Mouse (Mus musculus): ENCODE data around the gene Thap12. TPM values are rescaled to one million over a fixed set of nuclear protein-coding genes. Genes with fewer than 3 reads are reported as not detected.

Gene Thap12
- total RNA-seq, 2 experiments from 2014 or later: 50.1 to 74.5 TPM

- no peak for ATAC-seq (replicated peaks; ENCODE audit: low FRiP score, low TSS enrichment, poor library complexity, severe bottlenecking)
Measured at GRCm38 (mm10) chr7:98692761-98693546, 9.9 kb upstream of the Thap12 start.

GRCm38 (mm10) chr7:98694046-98694445 is 8.9 kb upstream of the Thap12 start:
- peak; percentile 78 for ATAC-seq (replicated peaks; ENCODE audit: low FRiP score, low TSS enrichment, poor library complexity, severe bottlenecking)

GRCm38 (mm10) chr7:98697496-98697895 is 5.4 kb upstream of the Thap12 start:
- no peak for ATAC-seq (replicated peaks; ENCODE audit: low FRiP score, low TSS enrichment, poor library complexity, severe bottlenecking)

GRCm38 (mm10) chr7:98698041-98698440 is 4.9 kb upstream of the Thap12 start:
- ATAC-seq (replicated peaks; ENCODE audit: low FRiP score, low TSS enrichment, poor library complexity, severe bottlenecking): no peak

GRCm38 (mm10) chr7:98698590-98698989 is 4.3 kb upstream of the Thap12 start:
- no peak for ATAC-seq (replicated peaks; ENCODE audit: low FRiP score, low TSS enrichment, poor library complexity, severe bottlenecking)

- ATAC-seq (replicated peaks; ENCODE audit: low FRiP score, low TSS enrichment, poor library complexity, severe bottlenecking): no peak
Measured at GRCm38 (mm10) chr7:98701771-98702170, 1.1 kb upstream of the Thap12 start.

GRCm38 (mm10) chr7:98703365-98703881 is 520 bp downstream of the Thap12 start:
- peak; percentile 24; the same call in 1 of the 2 replicates for ATAC-seq (replicated peaks; ENCODE audit: low FRiP score, low TSS enrichment, poor library complexity, severe bottlenecking)

- no peak for ATAC-seq (replicated peaks; ENCODE audit: low FRiP score, low TSS enrichment, poor library complexity, severe bottlenecking)
Measured at GRCm38 (mm10) chr7:98704276-98704675, 1.4 kb downstream of the Thap12 start.

- ATAC-seq (replicated peaks; ENCODE audit: low FRiP score, low TSS enrichment, poor library complexity, severe bottlenecking): no peak
Measured at GRCm38 (mm10) chr7:98713661-98714060, 10.8 kb downstream of the Thap12 start.

- ATAC-seq (replicated peaks; ENCODE audit: low FRiP score, low TSS enrichment, poor library complexity, severe bottlenecking): no peak
Measured at GRCm38 (mm10) chr7:98717438-98717837, 14.5 kb downstream of the Thap12 start.

GRCm38 (mm10) chr7:98719761-98720160 is 16.9 kb downstream of the Thap12 start:
- no peak for ATAC-seq (replicated peaks; ENCODE audit: low FRiP score, low TSS enrichment, poor library complexity, severe bottlenecking)

GRCm38 (mm10) chr7:98720731-98721130 is 17.8 kb downstream of the Thap12 start:
- ATAC-seq (replicated peaks; ENCODE audit: low FRiP score, low TSS enrichment, poor library complexity, severe bottlenecking): no peak

- ATAC-seq (replicated peaks; ENCODE audit: low FRiP score, low TSS enrichment, poor library complexity, severe bottlenecking): no peak
Measured at GRCm38 (mm10) chr7:98721172-98721571, 18.3 kb downstream of the Thap12 start.

- ATAC-seq (replicated peaks; ENCODE audit: low FRiP score, low TSS enrichment, poor library complexity, severe bottlenecking): no peak
Measured at GRCm38 (mm10) chr7:98721623-98722022, 18.7 kb downstream of the Thap12 start.

GRCm38 (mm10) chr7:98725686-98726195 is 22.8 kb downstream of the Thap12 start:
- no peak for ATAC-seq (replicated peaks; ENCODE audit: low FRiP score, low TSS enrichment, poor library complexity, severe bottlenecking)

- ATAC-seq (replicated peaks; ENCODE audit: low FRiP score, low TSS enrichment, poor library complexity, severe bottlenecking): no peak
Measured at GRCm38 (mm10) chr7:98727986-98728385, 25.1 kb downstream of the Thap12 start.

- ATAC-seq (replicated peaks; ENCODE audit: low FRiP score, low TSS enrichment, poor library complexity, severe bottlenecking): no peak
Measured at GRCm38 (mm10) chr7:98728499-98728898, 25.6 kb downstream of the Thap12 start.

GRCm38 (mm10) chr7:98729661-98730271 is 26.9 kb downstream of the Thap12 start:
- no peak for ATAC-seq (replicated peaks; ENCODE audit: low FRiP score, low TSS enrichment, poor library complexity, severe bottlenecking)

GRCm38 (mm10) chr7:98733958-98734357 is 31.1 kb downstream of the Thap12 start:
- ATAC-seq (replicated peaks; ENCODE audit: low FRiP score, low TSS enrichment, poor library complexity, severe bottlenecking): no peak

- no peak for ATAC-seq (replicated peaks; ENCODE audit: low FRiP score, low TSS enrichment, poor library complexity, severe bottlenecking)
Measured at GRCm38 (mm10) chr7:98734876-98735275, 32.0 kb downstream of the Thap12 start.

Data from megakaryocyte-erythroid progenitor cell, adult 5-6 weeks (primary cell).